Mouse (Mus musculus): Measurements from ENCODE around the gene Nme9. TPM values are rescaled to one million over a fixed set of nuclear protein-coding genes. Genes with fewer than 3 reads are reported as not detected.

Nme9 gene
- polyA plus RNA-seq, 1 experiment from 2014 or later, result 1.6 TPM

- no peak for ATAC-seq (replicated peaks)
- Histone ChIP-seq H3K4me2 (replicated peaks) (no peak overlapping the region), H3K27ac (replicated peaks) (no peak overlapping the region), H3K4me3 (no peak overlapping the region), H3K36me3 (peaks cover 33% of the 10 kb centered on the region), H3K9ac (replicated peaks) (no peak overlapping the region), H3K27me3 (no peaks in the 10 kb centered on the region), H3K4me1 (no peaks in the 10 kb centered on the region), H3K9me3 (no peaks in the 10 kb centered on the region)
- 97% methylated on average over 4 of the region's 4 CpGs for WGBS
Measured at GRCm38 (mm10) chr9:99491050-99491449, 39.8 kb downstream of the Nme9 start.

- Histone ChIP-seq H3K27me3 (no peaks in the 10 kb centered on the region), H3K9ac (replicated peaks) (no peak overlapping the region), H3K9me3 (no peaks in the 10 kb centered on the region), H3K4me2 (replicated peaks) (no peak overlapping the region), H3K27ac (replicated peaks) (no peak overlapping the region), H3K4me3 (no peak overlapping the region), H3K4me1 (no peaks in the 10 kb centered on the region), H3K36me3 (peaks cover 28% of the 10 kb centered on the region)
- WGBS, result 80% methylated on average over 10 of the region's 10 CpGs
- no peak for ATAC-seq (replicated peaks)
Measured at GRCm38 (mm10) chr9:99492634-99493200, 41.4 kb downstream of the Nme9 start.

GRCm38 (mm10) chr9:99499336-99499735 is 48.1 kb downstream of the Nme9 start:
- 95% methylated on average over 4 of the region's 4 CpGs for WGBS
- ATAC-seq (replicated peaks), result no peak

GRCm38 (mm10) chr9:99505875-99506274 is 54.6 kb downstream of the Nme9 start:
- Histone ChIP-seq H3K9me3 (no peaks in the 10 kb centered on the region), H3K36me3 (peaks cover 10% of the 10 kb centered on the region; the same call in 1 of the 2 replicates), H3K4me2 (replicated peaks) (no peak overlapping the region), H3K27me3 (no peaks in the 10 kb centered on the region), H3K27ac (replicated peaks) (no peak overlapping the region), H3K4me3 (no peak overlapping the region), H3K9ac (replicated peaks) (no peak overlapping the region), H3K4me1 (no peaks in the 10 kb centered on the region)
- WGBS, result 95% methylated on average over 7 of the region's 7 CpGs
- ATAC-seq (replicated peaks), result no peak

More at GRCm38 (mm10) chr9:99499336-99499735, 48.1 kb downstream of the Nme9 start:
- no peaks in the 10 kb centered on the region for H3K27me3 ChIP-seq
- H3K36me3 ChIP-seq, result peaks cover 27% of the 10 kb centered on the region
- no peaks in the 10 kb centered on the region for H3K4me1 ChIP-seq
- H3K9ac ChIP-seq (replicated peaks), result no peak overlapping the region
- H3K27ac ChIP-seq (replicated peaks), result no peak overlapping the region
- no peak overlapping the region for H3K4me2 ChIP-seq (replicated peaks)
- H3K4me3 ChIP-seq, result no peak overlapping the region
- no peaks in the 10 kb centered on the region for H3K9me3 ChIP-seq

Other genes starting within 250 kb of the Nme9 start
- gene Faiml, start 214.2 kb upstream of the Nme9 start, polyA plus RNA-seq (2015; fragmentation: Nextera tagmentation; extraction: Ambion mirVana), result not detected in 2 replicates
- 77.7 and 78.8 TPM in 2 replicates for gene Cep70, start 208.1 kb upstream of the Nme9 start, polyA plus RNA-seq (2015; fragmentation: Nextera tagmentation; extraction: Ambion mirVana)
- 0.46 and 0.86 TPM in 2 replicates for gene Esyt3, start 92.9 kb upstream of the Nme9 start, polyA plus RNA-seq (2015; fragmentation: Nextera tagmentation; extraction: Ambion mirVana)
- 58.8 and 59.5 TPM in 2 replicates for gene Mras, start 14.1 kb upstream of the Nme9 start, polyA plus RNA-seq (2015; fragmentation: Nextera tagmentation; extraction: Ambion mirVana)
- 59.9 and 60.2 TPM in 2 replicates for gene Armc8, start 117.4 kb downstream of the Nme9 start, polyA plus RNA-seq (2015; fragmentation: Nextera tagmentation; extraction: Ambion mirVana)
- 28.9 and 31.6 TPM in 2 replicates for gene Dbr1, start 124.3 kb downstream of the Nme9 start, polyA plus RNA-seq (2015; fragmentation: Nextera tagmentation; extraction: Ambion mirVana)
- gene A4gnt, start 161.0 kb downstream of the Nme9 start, polyA plus RNA-seq (2015; fragmentation: Nextera tagmentation; extraction: Ambion mirVana), result not detected in 2 replicates
- 13.3 TPM in 2 replicates for gene Dzip1l, start 178.0 kb downstream of the Nme9 start, polyA plus RNA-seq (2015; fragmentation: Nextera tagmentation; extraction: Ambion mirVana)

Data from forebrain, embryonic 15.5 days (tissue).